Mouse (Mus musculus) embryonic facial prominence, embryonic 11.5 days (tissue): ENCODE data around the gene Pnmal2. TPM values are rescaled to one million over a fixed set of nuclear protein-coding genes. Genes with fewer than 3 reads are reported as not detected.

Experiments used
- ATAC-seq: fragments of 200-750 bp; cut with Nextera tagmentation; replicated peaks from 2 replicates; pipeline ENCODE4 v1.8.0; 2017; ENCODE audit warnings: low read depth; ENCODE audit not compliant: insufficient number of reproducible peaks, low FRiP score, low TSS enrichment
- DNase-seq: peaks from one replicate; pipeline ENCODE4 v3.0.0-alpha.2; 2015; ENCODE audit warnings: low spot score
- H3K27ac ChIP-seq: fragments of 300-500 bp; sonication (generic); replicated peaks from 2 replicates; pipeline ENCODE4 v1.5.1; 2014; ENCODE audit warnings: mild to moderate bottlenecking, low read depth, low read length, control low read depth
- H3K27me3 ChIP-seq: fragments of 300-500 bp; sonication (generic); 2 replicates; pipeline ENCODE4 v1.6.1; 2014; ENCODE audit warnings: mild to moderate bottlenecking, low read length, moderate library complexity, mixed read lengths; ENCODE audit not compliant: control insufficient read depth, insufficient read depth
- H3K36me3 ChIP-seq: fragments of 300-500 bp; sonication (generic); replicated peaks from 2 replicates; pipeline ENCODE4 v1.6.1; 2014; ENCODE audit warnings: low read depth, mild to moderate bottlenecking, low read length, moderate library complexity, mixed read lengths; ENCODE audit not compliant: control insufficient read depth, insufficient read depth
- H3K4me1 ChIP-seq: fragments of 300-500 bp; sonication (generic); 2 replicates; pipeline ENCODE4 v1.6.1; 2014; ENCODE audit warnings: low read length, mixed read lengths; ENCODE audit not compliant: control insufficient read depth, insufficient read depth
- H3K4me2 ChIP-seq: fragments of 300-500 bp; sonication (generic); 2 replicates; pipeline ENCODE4 v1.6.1; 2014; ENCODE audit warnings: low read depth, mild to moderate bottlenecking, control low read depth, low read length, moderate library complexity
- H3K4me3 ChIP-seq: fragments of 300-500 bp; sonication (generic); 2 replicates; pipeline ENCODE4 v1.5.1; 2014; ENCODE audit warnings: low read depth, low read length, control low read depth
- H3K9ac ChIP-seq: fragments of 300-500 bp; sonication (generic); replicated peaks from 2 replicates; pipeline ENCODE4 v1.6.1; 2014; ENCODE audit warnings: mild to moderate bottlenecking, control low read depth, low read length
- H3K9me3 ChIP-seq: fragments of 300-500 bp; sonication (generic); replicated peaks from 2 replicates; pipeline ENCODE4 v1.6.1; 2016; ENCODE audit warnings: mild to moderate bottlenecking, low read length, inconsistent platforms, mixed read lengths; ENCODE audit not compliant: control insufficient read depth
- WGBS: fragments of 180-500 bp; shearing (Covaris S2); extraction: QIAGEN DNeasy Blood & Tissue Kit; methylation state at CpG from one replicate; pipeline ENCODE4 v1.1.7; 2014; 5-methylcytosine and 5-hydroxymethylcytosine counted together
- polyA plus RNA-seq: library from polyadenylated mRNA; unstranded; fragments of >200 nt; fragmentation: Nextera tagmentation; extraction: Ambion mirVana; gene quantifications from 2 replicates; pipeline ENCODE4 v1.2.1, GENCODE M21; 2014

Pnmal2 gene
- polyA plus RNA-seq, result 3.7 and 4.2 TPM in 2 replicates

- DNase-seq (peak; percentile 95), ATAC-seq (peak; percentile 88)
- Histone ChIP-seq H3K9ac (peak within 1 kb of the TSS; percentile 80), H3K4me2 (peak within 1 kb of the TSS; percentile 87), H3K27me3 (peaks cover 41% of the 10 kb centered on the region), H3K9me3 (no peaks in the 10 kb centered on the region), H3K36me3 (no peaks in the 10 kb centered on the region), H3K4me1 (peaks cover 11% of the 10 kb centered on the region), H3K4me3 (peak within 1 kb of the TSS; percentile 63), H3K27ac (no peak within 1 kb of the TSS)
- 14% methylated on average over 36 of the region's 36 CpGs for WGBS
Measured at GRCm38 (mm10) chr7:16944061-16944807, at the start of gene Pnmal2. TSS of gene Pnmal2 (plus strand) at chr7:16944682.

GRCm38 (mm10) chr7:16895000-16895399 is 49.5 kb upstream of the Pnmal2 start:
- peak overlapping the region; percentile 21 for H3K4me3 ChIP-seq
- peaks cover 9% of the 10 kb centered on the region for H3K4me1 ChIP-seq
- no peaks in the 10 kb centered on the region for H3K36me3 ChIP-seq
- no peak for ATAC-seq
- no peak overlapping the region for H3K27ac ChIP-seq
- under 1% methylated on average over 24 of the region's 24 CpGs for WGBS
- H3K27me3 ChIP-seq, result no peaks in the 10 kb centered on the region; the same call in 1 of the 2 replicates
- peak overlapping the region; percentile 25 for H3K9ac ChIP-seq
- peak; percentile 90 for DNase-seq
- H3K9me3 ChIP-seq, result no peaks in the 10 kb centered on the region
- peak overlapping the region; percentile 56 for H3K4me2 ChIP-seq

GRCm38 (mm10) chr7:16895511-16895910 is 49.0 kb upstream of the Pnmal2 start:
- Histone ChIP-seq H3K9me3 (no peaks in the 10 kb centered on the region), H3K4me2 (peak overlapping the region; percentile 56), H3K4me1 (peaks cover 9% of the 10 kb centered on the region), H3K36me3 (no peaks in the 10 kb centered on the region), H3K9ac (peak overlapping the region; percentile 25; the same call in 1 of the 2 replicates), H3K27me3 (no peaks in the 10 kb centered on the region; the same call in 1 of the 2 replicates), H3K4me3 (peak overlapping the region; percentile 14; the same call in 1 of the 2 replicates), H3K27ac (no peak overlapping the region)
- WGBS, result 30% methylated on average over 10 of the region's 10 CpGs
- DNase-seq (no peak), ATAC-seq (no peak)

- 14% methylated on average over 5 of the region's 5 CpGs for WGBS
- Histone ChIP-seq H3K27ac (no peak overlapping the region), H3K9ac (no peak overlapping the region), H3K4me1 (no peaks in the 10 kb centered on the region; the same call in 1 of the 2 replicates), H3K36me3 (no peaks in the 10 kb centered on the region), H3K9me3 (no peaks in the 10 kb centered on the region), H3K27me3 (no peaks in the 10 kb centered on the region), H3K4me2 (no peak overlapping the region), H3K4me3 (no peak overlapping the region)
- DNase-seq (no peak), ATAC-seq (no peak)
Measured at GRCm38 (mm10) chr7:16900526-16900925, 44.0 kb upstream of the Pnmal2 start.

- Histone ChIP-seq H3K4me3 (no peak overlapping the region), H3K4me1 (peaks cover 3% of the 10 kb centered on the region), H3K9ac (no peak overlapping the region), H3K27ac (no peak overlapping the region), H3K4me2 (no peak overlapping the region), H3K36me3 (no peaks in the 10 kb centered on the region), H3K27me3 (no peaks in the 10 kb centered on the region), H3K9me3 (no peaks in the 10 kb centered on the region)
- WGBS, result 85% methylated on average over 2 of the region's 2 CpGs
- ATAC-seq, result no peak
- no peak for DNase-seq
Measured at GRCm38 (mm10) chr7:16903439-16903955, 41.0 kb upstream of the Pnmal2 start.

GRCm38 (mm10) chr7:16904120-16904675 is 40.3 kb upstream of the Pnmal2 start:
- Histone ChIP-seq H3K27ac (no peak overlapping the region), H3K9ac (no peak overlapping the region), H3K4me2 (no peak overlapping the region), H3K9me3 (no peaks in the 10 kb centered on the region), H3K4me3 (no peak overlapping the region), H3K4me1 (peaks cover 3% of the 10 kb centered on the region), H3K27me3 (no peaks in the 10 kb centered on the region), H3K36me3 (no peaks in the 10 kb centered on the region)
- ATAC-seq (no peak), DNase-seq (no peak)
- 43% methylated on average over 9 of the region's 10 CpGs for WGBS

GRCm38 (mm10) chr7:16905491-16906021 is 38.9 kb upstream of the Pnmal2 start:
- ATAC-seq (no peak), DNase-seq (no peak)
- no peak overlapping the region for H3K4me3 ChIP-seq
- no peaks in the 10 kb centered on the region for H3K36me3 ChIP-seq
- no peaks in the 10 kb centered on the region for H3K27me3 ChIP-seq
- H3K9me3 ChIP-seq, result no peaks in the 10 kb centered on the region
- H3K4me1 ChIP-seq, result peaks cover 3% of the 10 kb centered on the region
- no peak overlapping the region for H3K9ac ChIP-seq
- H3K4me2 ChIP-seq, result no peak overlapping the region
- no peak overlapping the region for H3K27ac ChIP-seq
- 44% methylated on average over 9 of the region's 9 CpGs for WGBS

GRCm38 (mm10) chr7:16906281-16906680 is 38.2 kb upstream of the Pnmal2 start, which contains the start of gene Ptgir:
TSS of gene Ptgir (plus strand) at chr7:16906490.
- no peak for DNase-seq
- no peak for ATAC-seq
- no peak within 1 kb of the TSS; the same call in 1 of the 2 replicates for H3K4me2 ChIP-seq
- no peaks in the 10 kb centered on the region for H3K27me3 ChIP-seq
- H3K9me3 ChIP-seq, result no peaks in the 10 kb centered on the region
- no peak within 1 kb of the TSS; the same call in 1 of the 2 replicates for H3K9ac ChIP-seq
- 16% methylated on average over 6 of the region's 6 CpGs for WGBS
- no peak within 1 kb of the TSS for H3K27ac ChIP-seq
- peaks cover 3% of the 10 kb centered on the region; the same call in 1 of the 2 replicates for H3K4me1 ChIP-seq
- H3K36me3 ChIP-seq, result no peaks in the 10 kb centered on the region
- no peak within 1 kb of the TSS for H3K4me3 ChIP-seq
